Mouse (Mus musculus) cerebellum, adult 11-12 months (tissue): ENCODE measurements at regions not wholly inside any gene's neighbourhood (a gene's known extent, or its start where the extent isn't known, plus 50 kb on each side); places are given as distances from the start of the nearest gene placed in this dataset.

Experiments used
- DNase-seq: peaks from one replicate; pipeline ENCODE4 v3.0.0; 2022

DNA sequence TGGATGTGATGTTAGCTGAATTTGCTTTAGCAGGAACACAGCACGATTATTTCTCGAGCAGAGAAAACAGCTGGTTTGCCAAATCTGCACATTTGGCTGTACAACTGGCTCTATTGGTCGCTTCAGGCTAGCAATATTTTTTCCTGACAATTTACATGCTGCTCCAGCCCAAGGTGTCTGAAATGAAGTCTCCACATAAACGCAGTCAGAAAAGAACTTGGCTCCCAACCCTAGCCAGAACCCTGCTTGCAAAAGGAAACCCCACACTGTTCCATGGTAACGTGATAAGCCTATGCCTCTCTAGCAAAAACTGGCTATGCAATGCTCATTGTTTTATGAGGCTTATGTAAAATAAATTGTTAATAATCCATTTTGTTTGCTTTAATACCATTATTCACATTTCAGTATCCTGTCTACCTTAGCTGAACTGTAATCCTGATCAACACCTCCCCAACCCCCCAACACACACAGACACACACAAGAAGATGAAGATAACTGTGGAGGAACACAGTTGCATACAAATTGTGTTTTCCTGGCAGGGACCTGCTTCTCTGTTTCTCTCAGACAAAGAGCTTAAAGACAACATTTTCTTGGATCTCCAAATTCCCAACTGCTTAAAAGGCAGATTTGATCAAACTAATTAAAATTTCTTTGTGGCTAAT is 79.3 kb upstream of the Chl1 start:
- DNase-seq: no peak

DNA sequence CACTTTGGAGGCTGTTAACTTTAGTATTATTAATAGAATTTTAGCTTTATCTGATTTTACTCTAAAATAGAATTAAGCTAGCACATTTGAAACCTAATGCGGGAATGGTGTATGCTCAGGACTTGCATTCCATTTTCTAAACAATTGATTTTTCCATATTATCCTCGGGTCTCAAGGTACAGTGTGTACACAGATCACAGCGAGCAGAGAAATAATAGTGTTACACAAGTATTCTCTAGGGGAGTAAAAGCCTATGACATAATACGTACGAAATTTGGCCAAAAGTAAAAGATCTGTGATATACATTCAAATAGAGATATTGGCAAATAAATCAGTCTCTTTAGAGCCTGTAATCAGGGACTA is 78.8 kb upstream of the Chl1 start:
- DNase-seq: no peak
